Mouse (Mus musculus) mouse embryonic stem cell (cell line): ENCODE results near the gene Nrg3.
"Not testable (repeated sequence)": the region's sequence is repeated elsewhere in the genome, so short reads cannot be mapped to it uniquely, and the experiment has no call there.

Experiments
- in situ Hi-C, 2 experiments: fragments of 300-500 bp; cut with MboI; formaldehyde crosslinking; loops; 1 replicate in 1 of 2; 3 replicates in 1 of 2; pipeline ENCODE4 v1.14.3; 2019 to 2020; ENCODE audit warnings: low sequenced_read_pairs in 2 of 2, low pct_unique_long_range_greater_than_20kb in 1 of 2, mixed read lengths in 1 of 2; ENCODE audit not compliant: unreplicated experiment in 1 of 2

The Nrg3 gene

DNA sequence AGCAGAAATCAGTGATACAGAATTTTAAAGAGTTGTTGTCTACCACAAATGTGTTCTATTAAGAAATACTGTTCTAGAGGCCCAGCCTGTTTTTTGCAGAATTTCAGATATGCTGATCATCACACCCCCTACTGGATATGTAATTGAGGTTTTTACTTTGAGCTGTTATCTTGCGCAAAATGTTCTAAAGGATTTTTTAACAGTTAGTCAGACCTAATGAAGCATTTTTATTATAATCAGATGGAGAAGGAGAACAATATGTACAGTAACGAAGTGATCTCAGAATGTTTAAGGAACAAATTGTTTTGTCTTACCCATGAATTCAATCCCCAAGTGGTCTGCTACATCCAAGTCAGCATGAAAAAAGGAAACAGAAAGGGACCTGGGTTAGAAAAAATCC is 963.9 kb downstream of the Nrg3 start:
- in situ Hi-C loops, result no loop called here

- in situ Hi-C loops, result no loop called here
Measured at GRCm38 (mm10) chr14:38494970-38495369, 977.9 kb downstream of the Nrg3 start.

- in situ Hi-C loops, result no loop called here
Measured at GRCm38 (mm10) chr14:38447086-38447485, 1025.8 kb downstream of the Nrg3 start.

- in situ Hi-C loops, result no loop called here
Measured at GRCm38 (mm10) chr14:38444788-38445187, 1028.1 kb downstream of the Nrg3 start.

DNA sequence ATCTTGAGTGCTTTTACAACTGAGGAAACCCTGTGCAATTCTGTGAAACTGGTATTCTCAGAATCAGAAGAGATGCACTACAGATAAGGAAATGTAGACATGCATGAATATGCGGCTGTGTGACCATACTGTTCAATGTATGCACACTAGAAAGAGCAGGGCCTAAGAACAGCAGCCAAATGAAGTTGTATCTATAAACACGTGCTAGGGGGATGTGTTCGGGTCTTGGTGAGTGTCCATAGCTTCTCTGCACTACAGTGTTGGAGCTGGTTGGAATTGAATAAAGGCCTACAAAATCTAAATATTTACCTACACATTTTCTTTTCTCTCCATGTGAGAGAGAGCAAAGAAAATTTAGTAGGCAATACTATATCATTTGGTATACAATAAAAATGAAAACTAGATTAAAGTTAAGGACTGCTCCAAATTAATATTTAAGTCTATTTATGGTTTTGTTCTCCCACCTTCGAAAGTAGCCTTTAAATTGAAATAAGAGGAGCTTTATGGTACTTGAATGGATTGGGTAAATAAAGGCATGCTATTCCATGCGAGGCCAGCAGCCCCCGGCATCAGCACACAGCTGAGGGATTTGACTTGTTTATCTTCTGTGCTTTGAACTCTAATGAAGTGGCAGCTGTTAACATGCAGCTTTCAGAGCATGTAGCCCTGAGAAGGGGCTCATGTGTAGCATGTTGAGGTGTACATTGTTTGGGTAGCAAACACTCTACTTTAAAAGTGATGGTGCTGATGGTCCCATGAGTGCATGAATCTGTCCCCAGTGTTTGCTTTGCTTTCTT is 1038.9 kb downstream of the Nrg3 start:
- in situ Hi-C loops, result no loop called here

GRCm38 (mm10) chr14:38374660-38375059 is 1098.2 kb downstream of the Nrg3 start:
- in situ Hi-C loops, result no loop called here

DNA sequence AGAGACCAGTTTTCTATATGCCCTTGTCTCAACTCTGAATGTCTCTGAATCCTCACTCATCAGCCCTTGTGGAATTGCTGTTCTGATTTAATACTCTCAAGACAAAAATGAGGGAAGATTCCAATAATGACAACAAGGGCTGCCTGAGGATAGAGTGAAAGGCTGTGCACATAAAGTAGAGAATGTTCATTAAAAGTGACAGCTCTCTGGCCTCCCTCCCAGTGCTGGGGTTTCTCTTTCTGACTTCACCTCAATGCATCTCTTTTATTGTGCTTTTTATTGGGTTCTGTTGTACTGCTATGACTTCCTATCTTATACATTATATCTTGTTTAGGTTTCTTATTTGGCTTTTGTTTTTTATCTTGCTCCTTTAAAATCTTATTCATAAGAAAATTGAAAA is 1131.9 kb downstream of the Nrg3 start:
- in situ Hi-C loops, result no loop called here

- in situ Hi-C loops, result not testable (repeated sequence)
Measured at GRCm38 (mm10) chr14:38322841-38323240, 1150.0 kb downstream of the Nrg3 start.

- in situ Hi-C loops, result no loop called here
Measured at GRCm38 (mm10) chr14:38320619-38321340, 1152.1 kb downstream of the Nrg3 start.
